In genomic region chr10:41157296-41157695, GRCm38 (mm10) we compare ENCODE assay signal across 22 mouse cellular contexts.
A peak's percentile ranks its signal among the peaks of the same experiment; 100 is the strongest.
DNase-seq lines count a peak whose midpoint lies in the region; ATAC-seq and TF ChIP-seq lines count a peak whose summit lies in the region.
"Had no signal": no experiment of that assay in that cellular context is flagged by ENCODE, and none has a peak within 500 bp of the region (broad histone marks: within the 10 kb centered on the region; RNA-seq: fewer than 3 reads in every experiment).

No protein-coding gene starts in this region.

- no peaks in the 10 kb centered on the region for H3K36me3 ChIP-seq in heart, embryonic 10.5 days
- H3K36me3 ChIP-seq in liver, embryonic 13.5 days, result no peaks in the 10 kb centered on the region
- H3K36me3 ChIP-seq in liver, embryonic 12.5 days, result no peaks in the 10 kb centered on the region
- no peaks in the 10 kb centered on the region for H3K36me3 ChIP-seq in stomach, postnatal 0 days (ENCODE audit: control insufficient read depth, insufficient read depth, low read length)
- H3K36me3 ChIP-seq: embryonic facial prominence, embryonic 13.5 days; embryonic facial prominence, embryonic 15.5 days; forebrain, embryonic 10.5 days; forebrain, embryonic 12.5 days had no signal

- no peak overlapping the region for H3K4me3 ChIP-seq in heart, embryonic 10.5 days
- no peak overlapping the region for H3K4me3 ChIP-seq in liver, embryonic 13.5 days (replicated peaks)
- no peak overlapping the region for H3K4me3 ChIP-seq in liver, embryonic 12.5 days
- H3K4me3 ChIP-seq in stomach, postnatal 0 days (ENCODE audit: low read depth, low read length), result no peak overlapping the region
- H3K4me3 ChIP-seq: embryonic facial prominence, embryonic 13.5 days; embryonic facial prominence, embryonic 15.5 days; erythroblast, embryonic 14.5 days; forebrain, embryonic 10.5 days; forebrain, embryonic 12.5 days had no signal

- H3K4me2 ChIP-seq in liver, embryonic 13.5 days, result no peak overlapping the region
- no peak overlapping the region for H3K4me2 ChIP-seq in liver, embryonic 12.5 days
- H3K4me2 ChIP-seq in stomach, postnatal 0 days (replicated peaks; ENCODE audit: low read depth), result no peak overlapping the region
- H3K4me2 ChIP-seq: embryonic facial prominence, embryonic 13.5 days; embryonic facial prominence, embryonic 15.5 days; forebrain, embryonic 12.5 days had no signal

- DNase-seq in heart, embryonic 10.5 days (ENCODE audit: low spot score), result peak; percentile 56
- DNase-seq in heart, postnatal 14 days, result no peak
- no peak for DNase-seq in liver, embryonic 13.5 days
- DNase-seq in stomach, postnatal 0 days (ENCODE audit: low spot score), result peak; percentile 8
- DNase-seq in kidney, adult 18-20 months, result no peak
- DNase-seq: adrenal gland, adult 2 months; adrenal gland, postnatal 10 days; adrenal gland, postnatal 25 days; cerebellum, adult 11 months; cerebellum, adult 18-20 months; cerebellum, adult 8-10 months; cerebellum, adult 9-11 months; cerebellum, postnatal 14 days; cerebellum, postnatal 36 days; embryo, embryonic 11 days had no signal

- 100% methylated on average over 2 of the region's 2 CpGs for WGBS in heart, embryonic 10.5 days
- 90% methylated on average over 2 of the region's 2 CpGs for WGBS in liver, embryonic 13.5 days (ENCODE audit: insufficient replicate concordance)
- 81% methylated on average over 2 of the region's 2 CpGs for WGBS in liver, embryonic 12.5 days (ENCODE audit: insufficient replicate concordance)
- 82% methylated on average over 2 of the region's 2 CpGs for WGBS in stomach, postnatal 0 days

- H3K27ac ChIP-seq in heart, embryonic 10.5 days, result no peak overlapping the region
- peak overlapping the region; percentile 4; the same call in 1 of the 2 replicates for H3K27ac ChIP-seq in liver, embryonic 13.5 days
- no peak overlapping the region for H3K27ac ChIP-seq in liver, embryonic 12.5 days
- H3K27ac ChIP-seq in stomach, postnatal 0 days (replicated peaks), result no peak overlapping the region
- H3K27ac ChIP-seq: embryonic facial prominence, embryonic 13.5 days; embryonic facial prominence, embryonic 15.5 days; forebrain, embryonic 10.5 days; forebrain, embryonic 12.5 days had no signal

- H3K27me3 ChIP-seq in heart, embryonic 10.5 days (ENCODE audit: insufficient read depth, poor library complexity, severe bottlenecking), result no peaks in the 10 kb centered on the region
- H3K27me3 ChIP-seq in liver, embryonic 13.5 days, result no peaks in the 10 kb centered on the region
- H3K27me3 ChIP-seq in liver, embryonic 12.5 days (replicated peaks), result no peaks in the 10 kb centered on the region
- no peaks in the 10 kb centered on the region for H3K27me3 ChIP-seq in stomach, postnatal 0 days (ENCODE audit: control insufficient read depth, insufficient read depth, low read length)
- H3K27me3 ChIP-seq: embryonic facial prominence, embryonic 13.5 days; embryonic facial prominence, embryonic 15.5 days; forebrain, embryonic 12.5 days had no signal

- no peak for ATAC-seq in liver, embryonic 13.5 days (ENCODE audit: low read depth)
- ATAC-seq in liver, embryonic 12.5 days, result no peak
- no peak for ATAC-seq in stomach, postnatal 0 days (ENCODE audit: low FRiP score, low TSS enrichment)
- ATAC-seq: forebrain, embryonic 14.5 days had no signal

- TF ChIP-seq CTCF in stomach, postnatal 0 days (IDR thresholded peaks at IDR 0.05; ENCODE audit: low read depth), result no peak

- intact Hi-C loops in heart, postnatal 14 days (cut with DNase I), result no loop called here

- H3K4me1 ChIP-seq in heart, embryonic 10.5 days, result no peaks in the 10 kb centered on the region
- H3K4me1 ChIP-seq in liver, embryonic 13.5 days (replicated peaks), result peaks cover 47% of the 10 kb centered on the region
- H3K4me1 ChIP-seq in liver, embryonic 12.5 days, result peaks cover 44% of the 10 kb centered on the region
- H3K4me1 ChIP-seq in stomach, postnatal 0 days (replicated peaks; ENCODE audit: control insufficient read depth, insufficient read depth), result no peaks in the 10 kb centered on the region
- H3K4me1 ChIP-seq: embryonic facial prominence, embryonic 13.5 days; embryonic facial prominence, embryonic 15.5 days; forebrain, embryonic 10.5 days; forebrain, embryonic 12.5 days had no signal

- no peak for TF ChIP-seq EP300 in stomach, postnatal 0 days (optimal IDR thresholded peaks at IDR 0.05)

- H3K9ac ChIP-seq in liver, embryonic 13.5 days, result no peak overlapping the region
- no peak overlapping the region for H3K9ac ChIP-seq in liver, embryonic 12.5 days
- H3K9ac ChIP-seq in stomach, postnatal 0 days (ENCODE audit: low read length), result no peak overlapping the region
- H3K9ac ChIP-seq: embryonic facial prominence, embryonic 13.5 days; embryonic facial prominence, embryonic 15.5 days; forebrain, embryonic 12.5 days had no signal

- H3K9me3 ChIP-seq in heart, embryonic 10.5 days, result no peaks in the 10 kb centered on the region
- no peaks in the 10 kb centered on the region for H3K9me3 ChIP-seq in liver, embryonic 13.5 days (replicated peaks)
- no peaks in the 10 kb centered on the region for H3K9me3 ChIP-seq in liver, embryonic 12.5 days (replicated peaks)
- no peaks in the 10 kb centered on the region for H3K9me3 ChIP-seq in stomach, postnatal 0 days (ENCODE audit: control insufficient read depth, low read length)
- H3K9me3 ChIP-seq: embryonic facial prominence, embryonic 13.5 days; embryonic facial prominence, embryonic 15.5 days; forebrain, embryonic 10.5 days; forebrain, embryonic 12.5 days had no signal

Comparison
In these comparisons a context has a peak if more than half of its experiments do, and no peak if none do; other contexts are left out.
1. DNase-seq: peak in heart, embryonic 10.5 days (single experiment) and stomach, postnatal 0 days (single experiment); none in heart, postnatal 14 days (0 of 2), liver, embryonic 13.5 days (single experiment) and kidney, adult 18-20 months (single experiment).